Mouse (Mus musculus): ENCODE data around the gene Tbc1d14. TPM values are rescaled to one million over a fixed set of nuclear protein-coding genes. Genes with fewer than 3 reads are reported as not detected.
A peak's percentile ranks its signal among the peaks of the same experiment; 100 is the strongest.

Tbc1d14 gene
- polyA plus RNA-seq, 1 experiment from 2014 or later: 67.5 TPM

DNA sequence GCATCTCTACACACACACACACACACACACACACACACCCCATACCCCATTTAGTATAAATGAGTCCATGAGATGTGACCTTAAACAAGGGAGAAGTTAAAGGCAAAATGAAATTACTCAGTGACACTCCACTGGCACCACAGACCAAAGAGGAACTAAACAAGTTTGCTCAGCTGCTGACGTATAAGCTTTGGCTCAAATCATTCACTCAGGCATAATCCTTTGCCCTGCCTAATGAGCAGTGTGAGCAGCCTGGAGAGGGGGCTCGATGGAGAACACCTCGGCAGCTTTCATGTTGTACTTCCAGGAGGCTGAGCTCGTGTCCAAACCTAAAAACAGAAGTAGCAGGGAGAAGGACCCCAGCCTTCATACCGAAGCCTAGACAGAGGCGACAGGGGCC, 43.8 kb downstream of the Tbc1d14 start:
- no peak for ATAC-seq (ENCODE audit: low FRiP score, low read depth)
- no peaks in the 10 kb centered on the region for H3K4me1 ChIP-seq (replicated peaks)
- WGBS: 78% methylated on average over 6 of the region's 6 CpGs

DNA sequence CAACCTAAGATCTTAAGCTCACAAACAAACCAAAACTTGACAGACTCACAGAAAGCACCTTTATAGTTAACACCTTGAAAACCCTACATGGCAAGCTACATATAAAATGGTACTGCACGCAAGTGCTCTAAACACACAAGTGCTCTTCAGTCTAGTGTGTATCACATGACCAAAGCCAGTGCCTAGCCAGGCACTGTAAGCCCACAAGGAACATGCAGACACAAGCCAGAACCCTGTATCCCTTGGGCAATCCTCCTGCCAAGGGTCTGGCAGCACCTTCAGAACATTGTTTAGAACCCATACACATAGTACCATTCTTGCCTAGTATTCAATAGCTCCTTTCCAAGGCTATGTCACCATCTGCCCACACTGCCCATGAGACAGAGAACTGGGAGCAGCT, 48.3 kb downstream of the Tbc1d14 start:
- Histone ChIP-seq H3K4me2 (no peak overlapping the region), H3K4me3 (no peak overlapping the region), H3K27ac (replicated peaks) (no peak overlapping the region), H3K27me3 (no peaks in the 10 kb centered on the region), H3K9ac (no peak overlapping the region), H3K36me3 (no peaks in the 10 kb centered on the region), H3K4me1 (replicated peaks) (no peaks in the 10 kb centered on the region), H3K9me3 (no peaks in the 10 kb centered on the region)
- 89% methylated on average over 1 of the region's 1 CpGs for WGBS
- ATAC-seq (ENCODE audit: low FRiP score, low read depth): no peak

More for the DNA sequence above, 43.8 kb downstream of the Tbc1d14 start:
- Histone ChIP-seq H3K9me3 (no peaks in the 10 kb centered on the region), H3K27ac (replicated peaks) (no peak overlapping the region), H3K4me2 (no peak overlapping the region), H3K27me3 (no peaks in the 10 kb centered on the region), H3K36me3 (no peaks in the 10 kb centered on the region), H3K4me3 (no peak overlapping the region), H3K9ac (no peak overlapping the region)

DNA sequence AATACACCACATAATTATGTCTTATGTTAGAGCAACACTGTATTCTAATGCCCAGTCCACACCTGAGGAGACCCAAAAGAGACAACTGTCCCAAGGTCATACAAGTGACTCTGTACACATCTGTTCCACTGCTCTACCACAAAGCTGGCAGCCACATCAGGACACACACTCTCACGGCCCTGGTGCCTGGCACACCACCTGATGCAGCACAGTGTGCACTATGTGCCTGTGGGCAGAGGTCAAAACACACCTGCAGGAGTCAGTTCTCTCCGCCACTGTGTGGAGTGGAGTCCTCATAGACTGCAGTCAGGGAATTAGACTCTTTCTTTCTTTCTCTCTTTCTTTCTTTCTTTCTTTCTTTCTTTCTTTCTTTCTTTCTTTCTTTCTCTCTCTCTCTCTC, 52.1 kb downstream of the Tbc1d14 start:
- WGBS: 98% methylated on average over 2 of the region's 2 CpGs
- Histone ChIP-seq H3K4me2 (no peak overlapping the region), H3K9ac (no peak overlapping the region), H3K27me3 (no peaks in the 10 kb centered on the region), H3K27ac (replicated peaks) (no peak overlapping the region), H3K4me3 (no peak overlapping the region), H3K4me1 (replicated peaks) (no peaks in the 10 kb centered on the region), H3K36me3 (no peaks in the 10 kb centered on the region), H3K9me3 (no peaks in the 10 kb centered on the region)
- ATAC-seq (ENCODE audit: low FRiP score, low read depth): no peak

DNA sequence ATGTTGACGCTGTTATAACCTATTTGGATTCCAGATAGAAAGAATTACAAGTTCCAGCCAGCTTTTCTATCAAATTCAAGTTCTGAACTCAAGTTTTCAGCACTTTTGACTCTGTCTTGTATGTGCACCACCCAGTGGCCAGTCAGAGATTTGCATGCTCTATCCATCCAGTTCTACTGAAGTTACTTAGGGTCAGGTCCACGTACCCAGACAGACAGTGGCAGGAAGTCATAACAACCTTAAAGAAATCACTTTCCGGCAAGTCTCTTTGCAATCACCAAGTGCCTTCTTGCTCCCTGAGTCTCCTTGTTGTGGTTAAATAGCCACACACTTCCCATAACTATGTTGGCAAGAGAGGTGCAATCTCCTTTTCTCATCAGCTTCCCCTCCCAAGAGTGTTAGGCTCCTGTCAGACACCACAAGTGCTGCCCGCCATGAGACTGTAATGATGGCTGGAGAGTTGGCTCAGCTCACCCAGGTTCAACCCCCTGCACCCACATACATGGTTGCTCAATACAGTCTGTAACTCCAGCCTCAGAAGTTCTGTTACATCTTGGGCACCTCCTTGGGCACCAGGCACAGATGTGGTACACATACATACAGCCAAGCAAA, 54.4 kb downstream of the Tbc1d14 start:
- no peak for ATAC-seq (ENCODE audit: low FRiP score, low read depth)
- Histone ChIP-seq H3K4me2 (no peak overlapping the region), H3K9ac (no peak overlapping the region), H3K36me3 (no peaks in the 10 kb centered on the region), H3K9me3 (no peaks in the 10 kb centered on the region), H3K4me3 (no peak overlapping the region), H3K27me3 (no peaks in the 10 kb centered on the region), H3K4me1 (replicated peaks) (no peaks in the 10 kb centered on the region), H3K27ac (replicated peaks) (no peak overlapping the region)
- 45% methylated on average over 4 of the region's 4 CpGs for WGBS

DNA sequence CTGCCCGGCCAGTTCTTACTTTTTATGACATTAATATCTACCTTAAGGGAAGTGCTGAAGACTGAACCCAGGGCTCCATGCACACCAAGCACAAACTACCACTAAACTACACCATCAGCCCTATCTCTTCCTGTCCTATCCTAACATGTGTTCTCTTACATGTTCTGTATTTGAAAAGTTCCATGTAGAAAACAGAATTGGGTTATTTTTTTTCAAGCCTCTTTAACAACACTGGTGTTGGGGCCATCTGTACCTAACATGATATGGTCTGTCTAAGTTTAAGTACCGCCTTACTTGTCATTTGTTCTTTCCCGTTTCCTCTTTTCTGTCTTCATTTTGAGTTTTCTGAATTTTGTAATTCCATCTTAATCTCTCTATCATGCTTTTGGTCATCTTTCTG, 56.7 kb downstream of the Tbc1d14 start:
- Histone ChIP-seq H3K4me2 (no peak overlapping the region), H3K36me3 (no peaks in the 10 kb centered on the region), H3K9me3 (no peaks in the 10 kb centered on the region), H3K4me3 (no peak overlapping the region), H3K4me1 (replicated peaks) (no peaks in the 10 kb centered on the region), H3K9ac (no peak overlapping the region), H3K27me3 (no peaks in the 10 kb centered on the region), H3K27ac (replicated peaks) (no peak overlapping the region)
- ATAC-seq (ENCODE audit: low FRiP score, low read depth): no peak
- 93% methylated on average over 3 of the region's 3 CpGs for WGBS

DNA sequence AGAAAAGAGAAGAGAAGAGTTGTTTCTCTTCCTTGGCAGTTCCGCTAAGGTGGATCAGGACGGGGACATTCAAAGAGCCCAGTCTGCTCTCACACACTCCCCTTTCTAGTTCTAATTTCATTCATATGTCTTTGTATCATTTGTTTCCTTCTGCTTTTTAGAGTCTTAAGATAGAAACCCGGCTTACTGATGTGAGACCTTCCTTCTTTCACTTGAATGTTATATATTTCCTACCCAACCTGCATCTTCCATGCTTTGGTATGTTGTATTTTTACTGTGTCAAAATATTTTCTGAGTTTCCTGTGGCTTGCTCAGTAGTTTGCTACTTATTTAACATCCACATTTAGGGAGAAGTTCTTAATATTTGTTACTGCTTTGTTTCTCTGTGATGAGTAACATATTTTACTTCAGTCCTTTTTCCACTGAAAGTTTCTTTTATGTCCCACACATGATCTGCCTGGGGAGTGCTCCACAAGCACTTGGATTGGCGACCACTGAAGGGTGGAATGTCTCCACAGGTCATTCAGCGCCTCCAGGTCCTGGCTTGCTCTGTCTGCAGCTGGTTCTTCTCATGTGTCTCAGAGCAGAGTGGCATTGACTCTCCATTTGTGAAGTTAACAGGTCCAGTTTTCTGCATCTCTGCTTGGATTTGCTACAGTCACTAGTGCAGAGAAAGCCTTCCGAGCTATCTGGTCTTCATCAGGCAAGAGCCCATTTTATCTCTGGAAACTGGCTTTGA, 57.5 kb downstream of the Tbc1d14 start:
- 0 out of 2 replicates have a peak, but pooled peaks cover 6% of the 10 kb centered on the region for H3K4me1 ChIP-seq (replicated peaks)
- no peaks in the 10 kb centered on the region for H3K36me3 ChIP-seq
- WGBS: 89% methylated on average over 6 of the region's 6 CpGs
- no peak for ATAC-seq (ENCODE audit: low FRiP score, low read depth)
- H3K27me3 ChIP-seq: no peaks in the 10 kb centered on the region
- H3K9ac ChIP-seq: no peak overlapping the region
- no peak overlapping the region for H3K4me3 ChIP-seq
- H3K4me2 ChIP-seq: no peak overlapping the region
- no peaks in the 10 kb centered on the region for H3K9me3 ChIP-seq
- no peak overlapping the region for H3K27ac ChIP-seq (replicated peaks)

DNA sequence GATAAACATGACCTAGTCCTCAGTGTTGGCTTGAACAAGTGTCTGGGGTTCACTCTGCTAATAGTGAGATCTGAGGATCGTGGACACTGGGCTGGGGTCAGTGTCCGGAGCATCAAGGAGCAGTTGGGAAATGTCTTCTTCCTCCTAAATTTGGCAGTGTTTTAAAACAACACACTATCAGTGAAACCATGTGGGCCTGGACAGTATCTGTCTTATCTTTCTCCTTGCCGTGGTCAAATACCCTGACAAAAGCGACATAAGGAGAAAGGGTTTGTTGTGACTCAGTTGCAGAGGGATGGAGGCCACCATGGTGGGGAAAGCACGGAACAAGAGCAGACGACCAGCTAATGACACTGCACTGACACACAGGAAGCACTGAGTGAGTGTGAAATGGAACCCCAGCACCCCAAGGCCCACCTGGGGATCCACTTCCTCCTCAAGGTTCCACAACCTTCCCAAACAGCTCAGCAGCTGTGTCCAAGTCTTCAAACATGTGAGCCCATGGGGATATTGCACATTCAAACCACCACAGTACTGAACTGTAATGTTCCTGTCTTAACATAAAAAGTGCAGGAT, 58.5 kb downstream of the Tbc1d14 start:
- Histone ChIP-seq H3K9ac (no peak overlapping the region), H3K9me3 (no peaks in the 10 kb centered on the region), H3K4me3 (no peak overlapping the region), H3K27me3 (no peaks in the 10 kb centered on the region), H3K27ac (replicated peaks) (no peak overlapping the region), H3K36me3 (no peaks in the 10 kb centered on the region), H3K4me2 (no peak overlapping the region), H3K4me1 (replicated peaks) (peaks cover 12% of the 10 kb centered on the region)
- 93% methylated on average over 6 of the region's 6 CpGs for WGBS
- ATAC-seq (ENCODE audit: low FRiP score, low read depth): no peak

DNA sequence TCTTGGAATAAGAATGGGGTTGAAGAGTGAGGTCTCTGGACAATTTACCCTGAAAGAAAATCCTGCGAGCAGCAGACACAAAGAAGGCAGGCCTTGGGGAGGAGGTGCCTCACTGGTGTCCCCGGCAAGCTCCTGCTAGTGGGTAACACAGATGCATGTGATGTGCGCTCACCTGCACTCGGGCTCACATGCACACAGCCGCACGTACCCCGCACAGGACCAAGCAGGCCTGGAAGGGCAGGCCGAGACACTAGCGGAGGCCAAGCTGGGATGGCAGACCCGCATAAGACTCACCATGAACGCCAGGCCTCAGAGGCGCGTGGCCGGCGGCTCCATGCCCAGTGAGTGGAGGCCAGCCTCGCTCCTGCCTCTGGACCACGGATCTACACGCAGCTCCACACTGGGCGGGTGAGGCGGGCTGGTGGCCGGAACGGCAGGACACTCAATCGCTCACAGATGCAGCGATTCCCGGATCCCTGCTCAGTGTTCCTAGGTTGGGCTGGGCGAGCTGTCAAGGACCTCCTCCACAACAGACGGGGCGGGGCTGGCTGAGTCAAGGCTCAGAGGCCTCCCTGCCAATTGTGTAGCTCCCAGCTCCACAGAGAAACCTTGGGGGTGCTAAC, 62.8 kb downstream of the Tbc1d14 start:
- Histone ChIP-seq H3K27ac (replicated peaks) (peak overlapping the region; percentile 91), H3K9me3 (no peaks in the 10 kb centered on the region), H3K4me2 (peak overlapping the region; percentile 72), H3K4me1 (replicated peaks) (peaks cover 48% of the 10 kb centered on the region), H3K27me3 (no peaks in the 10 kb centered on the region), H3K4me3 (peak overlapping the region; percentile 93), H3K36me3 (no peaks in the 10 kb centered on the region), H3K9ac (peak overlapping the region; percentile 88)
- peak; percentile 97 for ATAC-seq (ENCODE audit: low FRiP score, low read depth)
- WGBS: 0% methylated on average over 28 of the region's 28 CpGs

DNA sequence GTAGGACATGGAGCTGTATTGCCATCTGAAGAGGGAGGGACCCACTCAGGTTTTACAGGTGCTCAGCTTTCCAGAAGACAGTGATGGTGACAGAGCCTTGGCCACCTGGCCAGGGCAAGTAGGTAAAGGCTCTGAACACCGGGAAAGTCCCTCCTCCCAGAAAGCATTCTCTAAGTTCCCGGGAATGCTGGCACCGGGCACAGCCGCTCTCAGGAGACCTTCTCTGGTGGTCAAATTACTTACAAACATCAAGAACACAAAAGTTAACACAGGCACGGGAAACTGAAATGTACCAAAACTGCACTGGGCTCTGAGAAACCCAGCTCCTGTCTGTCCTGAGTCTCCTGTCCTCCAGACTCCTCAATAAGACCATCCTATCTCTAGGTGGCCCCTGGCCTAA, 63.4 kb downstream of the Tbc1d14 start:
- peak overlapping the region; percentile 93 for H3K4me3 ChIP-seq
- H3K27ac ChIP-seq (replicated peaks): peak overlapping the region; percentile 91
- H3K9ac ChIP-seq: peak overlapping the region; percentile 88
- peak overlapping the region; percentile 72 for H3K4me2 ChIP-seq
- ATAC-seq (ENCODE audit: low FRiP score, low read depth): no peak
- no peaks in the 10 kb centered on the region for H3K27me3 ChIP-seq
- H3K9me3 ChIP-seq: no peaks in the 10 kb centered on the region
- H3K36me3 ChIP-seq: no peaks in the 10 kb centered on the region
- H3K4me1 ChIP-seq (replicated peaks): peaks cover 48% of the 10 kb centered on the region
- 10% methylated on average over 5 of the region's 5 CpGs for WGBS

DNA sequence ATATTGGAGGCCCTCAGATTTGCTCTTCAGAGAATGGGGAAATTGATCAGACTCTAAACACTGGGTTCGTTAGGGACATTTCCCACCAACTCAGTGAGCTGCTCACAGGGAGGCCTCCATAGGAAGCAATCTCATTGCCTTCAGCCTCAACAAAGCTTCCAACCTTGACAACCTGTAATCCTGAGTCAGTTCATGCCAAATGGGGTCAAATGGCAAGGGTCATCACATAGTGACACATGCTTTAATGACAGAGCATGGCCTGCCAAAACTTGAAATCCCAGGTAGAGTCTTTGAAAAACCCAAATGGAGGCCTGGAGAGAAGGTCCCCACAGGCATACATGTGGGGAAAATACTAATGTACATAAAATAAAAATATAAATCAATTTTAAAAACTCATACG, 66.2 kb downstream of the Tbc1d14 start:
- H3K4me3 ChIP-seq: no peak overlapping the region
- no peak overlapping the region for H3K27ac ChIP-seq (replicated peaks)
- WGBS: 90% methylated on average over 2 of the region's 2 CpGs
- H3K27me3 ChIP-seq: no peaks in the 10 kb centered on the region
- ATAC-seq (ENCODE audit: low FRiP score, low read depth): no peak
- H3K4me2 ChIP-seq: no peak overlapping the region
- H3K9ac ChIP-seq: no peak overlapping the region
- peaks cover 48% of the 10 kb centered on the region for H3K4me1 ChIP-seq (replicated peaks)
- H3K36me3 ChIP-seq: peaks cover 9% of the 10 kb centered on the region
- H3K9me3 ChIP-seq: no peaks in the 10 kb centered on the region

DNA sequence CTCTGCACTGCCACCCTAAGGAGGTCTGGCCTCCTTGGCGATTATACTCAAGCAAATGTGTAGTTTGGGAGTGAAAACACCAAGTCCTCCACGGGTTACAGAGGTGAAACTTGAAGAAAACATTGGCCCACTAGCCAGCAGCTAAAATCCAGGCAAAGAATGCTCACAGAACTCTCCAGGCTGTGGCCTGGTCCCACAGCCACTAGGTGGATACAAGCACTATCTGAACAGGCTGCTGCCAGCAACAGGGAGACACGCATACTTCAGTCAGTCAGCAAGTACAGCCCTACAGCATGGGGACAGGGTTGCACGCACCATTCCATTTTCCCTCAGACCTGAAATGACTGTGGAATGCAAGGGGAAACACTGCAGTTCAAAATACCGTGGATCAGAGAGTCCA, 66.8 kb downstream of the Tbc1d14 start:
- H3K4me2 ChIP-seq: no peak overlapping the region
- no peaks in the 10 kb centered on the region for H3K27me3 ChIP-seq
- H3K4me3 ChIP-seq: no peak overlapping the region
- no peak for ATAC-seq (ENCODE audit: low FRiP score, low read depth)
- no peak overlapping the region for H3K27ac ChIP-seq (replicated peaks)
- H3K9me3 ChIP-seq: no peaks in the 10 kb centered on the region
- H3K4me1 ChIP-seq (replicated peaks): peaks cover 48% of the 10 kb centered on the region
- peaks cover 16% of the 10 kb centered on the region for H3K36me3 ChIP-seq
- no peak overlapping the region for H3K9ac ChIP-seq
- WGBS: 83% methylated on average over 5 of the region's 5 CpGs

DNA sequence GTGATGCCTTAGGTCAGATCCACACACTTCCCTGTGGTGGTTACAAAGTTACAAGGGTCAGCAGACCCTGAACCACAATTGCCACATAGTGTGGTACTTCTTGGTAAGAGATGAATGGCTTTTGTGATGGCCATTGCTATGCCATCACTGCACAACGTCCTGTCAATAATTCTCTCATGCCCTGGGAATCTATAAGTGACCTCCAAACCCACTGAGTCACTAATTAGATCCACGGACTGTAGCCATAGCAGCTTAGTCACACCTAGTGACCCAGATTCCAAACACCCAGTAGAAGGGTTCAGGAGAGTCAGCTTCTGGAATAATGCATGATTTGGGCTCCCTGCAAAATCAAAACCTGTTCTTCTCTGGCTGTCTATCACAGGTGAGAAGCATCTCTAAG, 67.9 kb downstream of the Tbc1d14 start:
- H3K9ac ChIP-seq: no peak overlapping the region
- WGBS: 64% methylated on average over 2 of the region's 2 CpGs
- H3K4me2 ChIP-seq: no peak overlapping the region
- H3K9me3 ChIP-seq: no peaks in the 10 kb centered on the region
- H3K36me3 ChIP-seq: peaks cover 25% of the 10 kb centered on the region
- no peak for ATAC-seq (ENCODE audit: low FRiP score, low read depth)
- H3K4me3 ChIP-seq: no peak overlapping the region
- no peak overlapping the region for H3K27ac ChIP-seq (replicated peaks)
- H3K4me1 ChIP-seq (replicated peaks): peaks cover 40% of the 10 kb centered on the region
- no peaks in the 10 kb centered on the region for H3K27me3 ChIP-seq
